Mouse (Mus musculus): ENCODE measurements around the gene Hist1h3g. TPM values are rescaled to one million over a fixed set of nuclear protein-coding genes. Genes with fewer than 3 reads are reported as not detected.
"Not testable (repeated sequence)": the region's sequence is repeated elsewhere in the genome, so short reads cannot be mapped to it uniquely, and the experiment has no call there.

The Hist1h3g gene
- polyA plus RNA-seq, 1 experiment = 16.1 TPM

DNA sequence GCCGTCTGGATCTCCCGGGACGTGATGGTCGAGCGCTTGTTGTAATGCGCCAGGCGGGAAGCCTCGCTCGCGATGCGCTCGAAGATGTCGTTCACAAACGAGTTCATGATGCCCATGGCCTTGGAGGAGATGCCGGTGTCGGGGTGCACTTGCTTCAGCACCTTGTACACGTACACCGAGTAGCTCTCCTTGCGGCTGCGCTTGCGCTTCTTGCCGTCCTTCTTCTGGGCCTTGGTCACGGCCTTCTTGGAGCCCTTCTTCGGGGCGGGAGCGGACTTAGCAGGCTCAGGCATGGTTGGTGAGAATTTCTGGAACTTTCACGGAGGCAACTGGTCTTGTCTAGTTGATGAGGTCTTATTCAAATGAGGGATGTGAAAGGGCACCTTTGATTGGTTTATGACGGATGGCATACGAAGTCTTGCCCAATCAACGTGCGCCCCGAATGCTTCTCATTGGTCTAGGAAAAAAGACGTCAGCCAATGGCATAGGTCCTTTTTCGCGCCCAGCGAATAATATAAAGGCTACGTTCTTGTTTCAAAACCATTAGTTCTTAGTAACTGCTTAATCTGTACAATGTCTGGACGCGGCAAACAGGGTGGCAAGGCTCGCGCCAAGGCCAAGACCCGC is 38.8 kb downstream of the Hist1h3g start, which contains the start of the genes Hist1h2bf and Hist1h2ad:
Gene Hist1h2bf, minus strand, starts transcription at position 299 of the 627 bp plus-strand sequence.
Gene Hist1h2ad, plus strand, starts transcription at position 484 of the 627 bp plus-strand sequence.
- Histone ChIP-seq H3K4me3 (replicated peaks; ENCODE audit: control insufficient read depth, low read depth, low read length) (peak within 1 kb of the TSS; percentile 45), H3K27ac (ENCODE audit: control insufficient read depth, insufficient read depth, low read depth, low read length, poor library complexity) (peak within 1 kb of the TSS; percentile 96)
- WGBS = under 1% methylated on average over 42 of the region's 42 CpGs
- peak; percentile 93; the same call in 1 of the 2 replicates for TF ChIP-seq POLR2A (IDR thresholded peaks at IDR 0.05; ENCODE audit: borderline replicate concordance, control insufficient read depth, low read depth, low read length)
- not testable (repeated sequence) for H3K4me1 ChIP-seq (ENCODE audit: control insufficient read depth, insufficient read depth, low read length)

DNA sequence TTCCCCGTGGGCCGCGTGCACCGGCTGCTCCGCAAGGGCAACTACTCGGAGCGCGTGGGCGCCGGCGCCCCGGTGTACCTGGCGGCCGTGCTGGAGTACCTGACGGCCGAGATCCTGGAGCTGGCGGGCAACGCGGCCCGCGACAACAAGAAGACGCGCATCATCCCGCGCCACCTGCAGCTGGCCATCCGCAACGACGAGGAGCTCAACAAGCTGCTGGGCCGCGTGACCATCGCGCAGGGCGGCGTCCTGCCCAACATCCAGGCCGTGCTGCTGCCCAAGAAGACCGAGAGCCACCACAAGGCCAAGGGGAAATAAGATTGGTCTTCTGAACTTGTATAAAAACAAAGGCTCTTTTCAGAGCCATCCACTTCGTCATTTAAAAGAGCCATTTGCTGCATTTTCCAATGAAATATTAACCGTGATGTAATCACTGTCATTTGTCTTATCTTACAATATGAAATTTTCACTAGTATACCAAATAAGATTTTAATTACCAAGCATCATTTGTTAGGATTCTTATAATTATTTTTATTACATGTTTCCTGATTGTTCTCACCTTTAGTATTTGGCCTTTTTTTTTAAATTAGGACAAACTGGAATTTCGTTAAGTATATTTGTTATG is 39.4 kb downstream of the Hist1h3g start:
- H3K4me3 ChIP-seq (replicated peaks; ENCODE audit: control insufficient read depth, low read depth, low read length) = peak overlapping the region; percentile 45
- under 1% methylated on average over 15 of the region's 39 CpGs for WGBS
- TF ChIP-seq POLR2A (IDR thresholded peaks at IDR 0.05; ENCODE audit: borderline replicate concordance, control insufficient read depth, low read depth, low read length) = peak; percentile 86; the same call in 1 of the 2 replicates
- peak overlapping the region; percentile 95 for H3K27ac ChIP-seq (ENCODE audit: control insufficient read depth, insufficient read depth, low read depth, low read length, poor library complexity)
- not testable (repeated sequence) for H3K4me1 ChIP-seq (ENCODE audit: control insufficient read depth, insufficient read depth, low read length)

DNA sequence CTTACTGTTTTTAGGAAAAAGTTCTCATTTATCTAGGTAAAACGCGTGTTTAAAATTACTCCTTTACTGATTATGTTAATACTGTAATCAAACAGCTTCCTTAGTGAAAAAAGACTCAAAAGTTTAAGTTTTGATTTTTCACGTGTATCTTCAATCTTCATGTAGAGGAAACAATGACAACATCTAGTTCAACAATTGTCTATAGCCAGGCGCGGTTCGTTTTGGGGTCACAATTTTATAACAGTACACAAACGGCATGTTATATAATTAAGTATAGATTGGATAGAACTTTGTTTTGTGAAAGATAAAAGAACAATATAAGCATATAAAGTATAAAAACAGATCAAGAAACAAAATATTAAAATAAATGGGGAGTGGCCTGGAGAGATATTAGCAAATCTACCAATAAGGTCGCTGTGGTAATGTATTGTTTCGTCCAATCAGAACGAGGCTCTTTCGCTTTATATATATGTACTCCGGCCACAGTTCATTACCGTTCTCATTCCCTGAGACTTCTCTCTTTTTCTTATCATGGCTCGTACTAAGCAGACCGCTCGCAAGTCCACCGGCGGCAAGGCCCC is 40.1 kb downstream of the Hist1h3g start, which contains the start of gene Hist1h3d:
Gene Hist1h3d, plus strand, starts transcription at position 493 of the 581 bp plus-strand sequence.
- Histone ChIP-seq H3K4me1 (ENCODE audit: control insufficient read depth, insufficient read depth, low read length) (no peaks in the 10 kb centered on the region; the same call in 1 of the 2 replicates), H3K27ac (ENCODE audit: control insufficient read depth, insufficient read depth, low read depth, low read length, poor library complexity) (peak within 1 kb of the TSS; percentile 95), H3K4me3 (replicated peaks; ENCODE audit: control insufficient read depth, low read depth, low read length) (peak within 1 kb of the TSS; percentile 63)
- TF ChIP-seq POLR2A (IDR thresholded peaks at IDR 0.05; ENCODE audit: borderline replicate concordance, control insufficient read depth, low read depth, low read length) (no peak), CTCF (IDR thresholded peaks at IDR 0.05; ENCODE audit: control insufficient read depth, insufficient read depth, low read length) (no peak)
- WGBS = under 1% methylated on average over 18 of the region's 18 CpGs

DNA sequence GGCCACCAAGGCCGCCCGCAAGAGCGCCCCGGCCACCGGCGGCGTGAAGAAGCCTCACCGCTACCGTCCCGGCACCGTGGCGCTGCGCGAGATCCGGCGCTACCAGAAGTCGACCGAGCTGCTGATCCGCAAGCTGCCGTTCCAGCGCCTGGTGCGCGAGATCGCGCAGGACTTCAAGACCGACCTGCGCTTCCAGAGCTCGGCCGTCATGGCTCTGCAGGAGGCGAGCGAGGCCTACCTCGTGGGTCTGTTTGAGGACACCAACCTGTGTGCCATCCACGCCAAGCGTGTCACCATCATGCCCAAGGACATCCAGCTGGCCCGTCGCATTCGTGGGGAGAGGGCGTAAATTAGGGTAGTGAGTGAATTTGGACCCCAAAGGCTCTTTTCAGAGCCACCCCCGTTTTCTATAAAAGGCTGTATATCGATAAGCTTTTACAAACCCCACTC is 40.7 kb downstream of the Hist1h3g start:
- peak; percentile 93; the same call in 1 of the 2 replicates for TF ChIP-seq POLR2A (IDR thresholded peaks at IDR 0.05; ENCODE audit: borderline replicate concordance, control insufficient read depth, low read depth, low read length)
- Histone ChIP-seq H3K4me3 (replicated peaks; ENCODE audit: control insufficient read depth, low read depth, low read length) (peak overlapping the region; percentile 63), H3K27ac (ENCODE audit: control insufficient read depth, insufficient read depth, low read depth, low read length, poor library complexity) (peak overlapping the region; percentile 93)
- H3K4me1 ChIP-seq (ENCODE audit: control insufficient read depth, insufficient read depth, low read length) = not testable (repeated sequence)
- WGBS = 2% methylated on average over 16 of the region's 40 CpGs

DNA sequence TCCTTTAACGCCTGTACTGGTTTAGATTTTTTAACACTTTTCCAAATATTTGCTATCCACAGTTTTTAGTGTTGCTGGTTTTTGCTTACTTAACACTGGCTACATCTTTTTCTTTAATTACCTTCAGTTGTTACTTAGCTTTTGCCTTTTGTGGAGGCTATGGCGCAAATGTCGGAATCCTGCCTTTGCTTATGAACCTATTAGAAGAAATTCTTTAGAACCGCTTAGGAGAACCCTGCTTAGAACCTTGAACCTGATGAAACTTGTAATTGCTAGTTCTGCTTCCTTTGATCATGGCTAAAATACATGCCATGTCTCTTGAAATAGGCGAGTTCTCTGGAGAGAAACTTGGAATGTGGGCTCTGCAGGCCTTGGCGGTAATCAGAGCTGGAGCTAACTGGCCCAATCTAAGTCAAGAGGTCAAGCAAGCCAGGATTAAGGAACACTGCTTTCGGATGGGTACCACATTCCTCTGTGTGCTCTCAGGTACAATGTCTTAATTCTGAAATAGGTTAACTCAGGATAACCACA is 41.2 kb downstream of the Hist1h3g start:
- 41% methylated on average over 7 of the region's 7 CpGs for whole genome bisulfite sequencing
- TF ChIP-seq CTCF (IDR thresholded peaks at IDR 0.05; ENCODE audit: control insufficient read depth, insufficient read depth, low read length) (no peak), POLR2A (IDR thresholded peaks at IDR 0.05; ENCODE audit: borderline replicate concordance, control insufficient read depth, low read depth, low read length) (no peak)
- H3K4me1 ChIP-seq (ENCODE audit: control insufficient read depth, insufficient read depth, low read length) = no peaks in the 10 kb centered on the region; the same call in 1 of the 2 replicates
- H3K4me3 ChIP-seq (replicated peaks; ENCODE audit: control insufficient read depth, low read depth, low read length) = peak overlapping the region; percentile 54
- peak overlapping the region; percentile 93 for H3K27ac ChIP-seq (ENCODE audit: control insufficient read depth, insufficient read depth, low read depth, low read length, poor library complexity)

DNA sequence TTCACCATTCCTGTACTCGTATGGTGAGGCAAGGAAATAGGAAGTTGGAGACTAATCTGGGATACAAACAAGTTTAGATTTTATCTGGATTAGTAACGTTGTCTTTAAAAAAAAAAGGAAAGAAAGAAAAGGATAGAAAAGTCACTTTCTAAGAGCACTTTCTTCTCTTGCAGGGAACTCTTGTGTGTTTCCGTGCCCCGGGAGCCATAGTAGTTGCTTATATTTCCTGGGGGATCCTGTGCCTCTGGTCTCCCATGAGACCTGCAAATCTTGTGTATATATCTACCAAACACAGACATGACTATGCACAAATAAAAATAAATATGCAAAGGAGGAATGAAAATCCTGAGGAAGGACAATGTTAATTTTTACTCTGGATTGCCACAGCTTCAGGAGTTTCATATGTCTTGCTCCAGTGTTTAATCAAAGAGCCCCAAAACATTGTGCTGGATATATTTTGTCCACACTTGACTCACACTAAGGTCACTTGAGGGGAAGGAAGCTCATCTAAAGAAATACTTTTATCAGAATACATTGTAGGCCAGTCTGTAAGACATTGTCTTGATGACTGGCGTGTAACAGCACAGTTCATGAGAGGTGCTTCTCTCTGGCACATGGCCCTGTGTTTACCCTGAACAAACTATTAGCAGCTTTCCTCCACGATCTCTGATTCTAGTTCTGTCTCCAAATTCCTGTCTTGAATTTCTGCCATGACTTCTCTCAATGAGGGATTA is 41.9 kb downstream of the Hist1h3g start:
- WGBS = 47% methylated on average over 6 of the region's 6 CpGs
- TF ChIP-seq CTCF (IDR thresholded peaks at IDR 0.05; ENCODE audit: control insufficient read depth, insufficient read depth, low read length) (no peak), POLR2A (IDR thresholded peaks at IDR 0.05; ENCODE audit: borderline replicate concordance, control insufficient read depth, low read depth, low read length) (no peak)
- Histone ChIP-seq H3K4me1 (ENCODE audit: control insufficient read depth, insufficient read depth, low read length) (no peaks in the 10 kb centered on the region; the same call in 1 of the 2 replicates), H3K27ac (ENCODE audit: control insufficient read depth, insufficient read depth, low read depth, low read length, poor library complexity) (peak overlapping the region; percentile 81; the same call in 1 of the 2 replicates), H3K4me3 (replicated peaks; ENCODE audit: control insufficient read depth, low read depth, low read length) (no peak overlapping the region)

DNA sequence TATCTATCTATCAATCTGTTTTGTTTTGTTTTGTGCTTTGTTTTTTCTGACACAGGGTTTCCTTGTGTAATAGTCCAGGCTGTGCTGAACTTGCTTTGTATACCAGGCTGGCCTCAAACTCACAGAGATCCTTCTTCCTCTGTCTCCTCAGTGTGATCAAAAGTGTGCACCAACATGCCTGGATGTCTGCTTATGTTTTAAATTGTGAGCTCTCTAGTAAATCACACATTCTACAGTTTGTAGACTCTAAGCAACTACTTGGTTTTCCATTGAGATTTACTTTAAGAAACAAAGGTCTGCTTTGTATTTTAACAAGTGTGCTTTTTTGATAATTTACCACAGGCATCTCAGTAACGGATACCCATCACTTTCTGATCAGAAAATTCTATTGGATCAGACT is 42.6 kb downstream of the Hist1h3g start:
- H3K4me1 ChIP-seq (ENCODE audit: control insufficient read depth, insufficient read depth, low read length) = no peaks in the 10 kb centered on the region; the same call in 1 of the 2 replicates
- H3K27ac ChIP-seq (ENCODE audit: control insufficient read depth, insufficient read depth, low read depth, low read length, poor library complexity) = no peak overlapping the region
- H3K4me3 ChIP-seq (replicated peaks; ENCODE audit: control insufficient read depth, low read depth, low read length) = no peak overlapping the region
- 83% methylated on average over 1 of the region's 1 CpGs for WGBS
- TF ChIP-seq CTCF (IDR thresholded peaks at IDR 0.05; ENCODE audit: control insufficient read depth, insufficient read depth, low read length) = no peak
- no peak for TF ChIP-seq POLR2A (IDR thresholded peaks at IDR 0.05; ENCODE audit: borderline replicate concordance, control insufficient read depth, low read depth, low read length)

Measured in bone marrow, adult 2 months (tissue).